Mouse (Mus musculus): Measurements from ENCODE around the gene Nlrp6.
"Not testable (repeated sequence)": the region's sequence is repeated elsewhere in the genome, so short reads cannot be mapped to it uniquely, and the experiment has no call there.

Gene Nlrp6

GRCm38 (mm10) chr7:140976720-140977119 lies 56.0 kb downstream of the Nlrp6 start:
- DNase-seq: not testable (repeated sequence)
